Mouse (Mus musculus) cerebellum, postnatal 14 days (tissue): ENCODE measurements around the gene Ceacam19.

Experiments
- DNase-seq, 2 experiments: peaks; one replicate each; pipeline ENCODE4 v3.0.0; 2021; ENCODE audit warnings: mixed read lengths in 2 of 2

The Ceacam19 gene

DNA sequence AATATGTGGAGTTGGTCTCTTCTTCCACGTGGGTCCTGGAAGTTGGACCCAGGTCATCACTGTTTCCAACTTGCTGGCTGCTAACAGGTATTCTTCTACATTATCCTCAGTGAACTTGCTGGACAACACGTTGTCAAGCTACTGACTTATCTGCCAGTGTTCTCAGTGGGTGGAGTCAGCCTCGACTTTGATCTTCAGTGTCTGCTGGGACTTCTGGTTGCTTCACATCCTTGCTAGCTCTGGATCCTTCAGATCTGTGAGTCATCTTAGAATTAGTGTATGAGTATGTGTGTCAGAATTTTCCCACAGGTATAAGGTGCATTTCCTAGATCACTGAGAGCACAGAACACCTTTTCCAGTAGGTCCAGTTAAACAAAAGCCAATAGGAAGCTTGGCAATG lies 50.9 kb downstream of the Ceacam19 start:
- DNase-seq, result no peak

DNA sequence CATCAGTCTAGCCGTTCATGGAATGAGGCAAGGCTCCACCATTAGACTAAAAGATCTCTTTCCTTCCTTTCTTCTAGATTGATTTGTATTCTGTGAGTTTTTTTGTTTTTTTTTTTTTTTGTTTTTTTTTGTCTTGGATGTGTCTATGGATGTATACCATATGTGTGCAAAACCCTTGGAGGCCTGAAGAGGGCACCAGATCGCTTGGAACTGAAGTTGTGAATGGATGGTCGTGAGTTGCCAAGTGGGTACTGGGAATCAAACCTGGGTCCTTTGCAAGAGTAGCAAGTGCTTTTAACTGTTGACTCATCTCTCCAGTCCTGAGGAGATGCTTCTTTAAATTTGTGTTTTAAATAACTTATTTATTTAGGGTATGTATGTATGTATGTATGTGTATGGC lies 53.7 kb downstream of the Ceacam19 start:
- no peak for DNase-seq

DNA sequence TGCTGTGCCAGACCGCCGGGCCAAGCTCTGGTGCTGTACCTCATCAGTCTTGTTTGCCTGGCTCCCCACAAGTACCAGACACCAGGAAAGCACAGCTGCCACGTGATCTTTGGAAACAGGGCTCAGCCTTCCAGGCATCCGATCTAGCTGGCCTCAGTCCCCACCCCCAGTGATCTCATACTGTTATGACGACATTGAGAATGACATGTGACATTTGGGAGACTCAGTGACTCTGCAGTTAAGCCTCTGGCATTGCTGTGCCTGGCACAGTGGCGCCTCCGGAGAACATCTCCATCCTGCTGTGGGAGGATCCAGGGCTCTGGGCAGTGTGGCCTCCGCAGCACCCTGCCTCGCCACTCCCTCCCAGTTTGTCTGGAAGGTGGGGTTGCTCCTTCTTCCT lies 55.9 kb downstream of the Ceacam19 start:
- DNase-seq, result no peak

DNA sequence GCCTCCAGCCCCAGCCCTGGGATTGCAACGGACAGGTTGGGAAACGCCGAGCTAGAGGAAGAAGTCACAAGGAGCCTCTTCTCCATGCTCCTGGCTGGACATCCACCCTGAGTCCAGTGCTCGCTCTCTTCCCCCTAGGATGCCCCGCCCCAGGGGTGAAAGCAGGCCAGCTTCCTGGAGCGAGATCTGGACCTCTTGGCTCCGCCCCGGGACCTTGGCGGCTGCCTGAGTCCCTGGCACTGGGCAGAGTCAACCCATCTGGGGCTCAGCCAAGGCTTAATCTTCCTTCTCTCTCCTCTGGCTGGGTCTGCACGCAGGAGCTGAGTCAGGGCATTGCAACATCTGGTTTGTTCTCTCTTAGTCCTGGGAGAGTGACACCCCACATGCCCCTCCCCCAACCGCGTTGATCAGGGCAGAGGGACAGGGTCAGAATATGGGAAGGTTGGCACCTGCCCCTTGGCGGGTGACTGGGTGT lies 57.0 kb downstream of the Ceacam19 start:
- DNase-seq, result peak; percentile 41 to 44

DNA sequence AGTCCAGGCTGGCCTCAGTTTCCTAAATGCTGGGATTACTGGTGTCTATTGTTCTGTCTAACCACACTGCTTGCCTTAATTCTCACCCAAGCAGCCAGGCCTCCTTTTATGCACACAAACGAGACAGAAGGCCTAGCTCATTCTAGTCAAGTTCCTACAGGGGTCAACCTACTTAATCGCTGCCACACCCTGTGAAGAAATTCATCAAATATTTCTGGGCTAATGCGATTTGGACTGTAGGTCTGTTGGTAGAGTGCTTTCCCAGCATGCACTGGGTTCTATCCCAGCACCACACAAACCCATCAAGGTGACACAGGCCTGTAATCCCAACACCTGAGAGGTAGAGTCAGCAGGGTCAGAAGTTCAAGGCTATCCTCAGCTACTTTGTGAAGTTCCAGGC lies 58.1 kb downstream of the Ceacam19 start:
- no peak for DNase-seq

DNA sequence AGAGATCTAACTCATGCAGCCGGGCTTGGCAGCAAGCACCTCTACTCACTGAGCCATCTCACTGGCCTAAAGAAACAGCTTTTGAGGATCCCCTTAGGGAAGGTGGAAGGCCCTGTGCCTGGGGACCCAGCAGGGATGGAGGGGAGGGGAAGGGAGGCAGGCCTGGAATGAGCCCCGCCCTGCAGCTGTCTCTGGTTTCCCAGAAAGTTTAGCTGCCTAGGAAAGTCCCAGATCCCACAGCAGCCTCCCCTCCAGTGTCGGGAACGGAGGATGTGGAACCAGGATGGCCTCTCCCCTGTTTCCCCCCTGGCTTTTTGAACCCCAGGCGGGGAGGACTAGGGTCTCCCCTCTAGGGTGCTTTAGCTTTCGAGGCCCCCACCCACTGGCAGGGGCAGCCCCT lies 61.0 kb downstream of the Ceacam19 start:
- no peak for DNase-seq
